Mouse (Mus musculus) midbrain, embryonic 11.5 days (tissue): ENCODE results near the gene Gnaq. TPM values are rescaled to one million over a fixed set of nuclear protein-coding genes. Genes with fewer than 3 reads are reported as not detected.

Source experiments
- ATAC-seq: fragments of 200-750 bp; cut with Nextera tagmentation; 2 replicates; pipeline ENCODE4 v1.8.0; 2017; ENCODE audit warnings: moderate TSS enrichment, moderate library complexity; ENCODE audit not compliant: low FRiP score
- DNase-seq: peaks from one replicate; pipeline ENCODE4 v3.0.0; 2015; ENCODE audit warnings: low spot score; ENCODE audit errors: missing footprints
- H3K27ac ChIP-seq: fragments of 300-500 bp; sonication (generic); 2 replicates; pipeline ENCODE4 v1.5.1; 2014; ENCODE audit warnings: low read depth, low read length
- H3K27me3 ChIP-seq: fragments of 300-500 bp; sonication (generic); 2 replicates; pipeline ENCODE4 v1.6.1; 2014; ENCODE audit warnings: mild to moderate bottlenecking, low read length, moderate library complexity, mixed read lengths; ENCODE audit not compliant: control insufficient read depth, insufficient read depth
- H3K36me3 ChIP-seq: fragments of 300-500 bp; sonication (generic); 2 replicates; pipeline ENCODE4 v1.6.1; 2014; ENCODE audit warnings: mild to moderate bottlenecking, low read length, moderate library complexity, mixed read lengths; ENCODE audit not compliant: control insufficient read depth, insufficient read depth
- H3K4me1 ChIP-seq: fragments of 300-500 bp; sonication (generic); 2 replicates; pipeline ENCODE4 v1.6.1; 2014; ENCODE audit warnings: low read length; ENCODE audit not compliant: control insufficient read depth, insufficient read depth
- H3K4me2 ChIP-seq: fragments of 300-500 bp; sonication (generic); 2 replicates; pipeline ENCODE4 v1.6.1; 2014; ENCODE audit warnings: mild to moderate bottlenecking, moderate library complexity
- H3K4me3 ChIP-seq: fragments of 300-500 bp; sonication (generic); 2 replicates; pipeline ENCODE4 v1.5.1; 2014; ENCODE audit warnings: low read depth, low read length
- H3K9ac ChIP-seq: fragments of 300-500 bp; sonication (generic); 2 replicates; pipeline ENCODE4 v1.6.1; 2014; ENCODE audit warnings: low read length
- H3K9me3 ChIP-seq: fragments of 300-500 bp; sonication (generic); 2 replicates; pipeline ENCODE4 v1.6.1; 2016; ENCODE audit warnings: low read length; ENCODE audit not compliant: control insufficient read depth
- WGBS: fragments of 180-500 bp; shearing (Covaris S2); extraction: QIAGEN DNeasy Blood & Tissue Kit; methylation state at CpG from one replicate; pipeline ENCODE4 v1.1.7; 2014; 5-methylcytosine and 5-hydroxymethylcytosine counted together
- polyA plus RNA-seq: library from polyadenylated mRNA; unstranded; fragments of >200 nt; fragmentation: Nextera tagmentation; extraction: Ambion mirVana; gene quantifications from 2 replicates; pipeline ENCODE4 v1.2.1, GENCODE M21; 2014

Gene Gnaq
- polyA plus RNA-seq, 1 experiment from 2014 or later = 24.0 TPM

GRCm38 (mm10) chr19:16384957-16385356 is 252.3 kb downstream of the Gnaq start:
- no peaks in the 10 kb centered on the region for H3K27me3 ChIP-seq
- no peak for ATAC-seq
- no peaks in the 10 kb centered on the region for H3K9me3 ChIP-seq
- H3K36me3 ChIP-seq = no peaks in the 10 kb centered on the region
- H3K9ac ChIP-seq = no peak overlapping the region
- no peak overlapping the region for H3K4me2 ChIP-seq
- no peak overlapping the region for H3K27ac ChIP-seq
- no peak for DNase-seq
- no peak overlapping the region for H3K4me3 ChIP-seq
- 89% methylated on average over 11 of the region's 11 CpGs for WGBS
- H3K4me1 ChIP-seq = no peaks in the 10 kb centered on the region; the same call in 1 of the 2 replicates

- Histone ChIP-seq H3K4me1 (no peaks in the 10 kb centered on the region; the same call in 1 of the 2 replicates), H3K9ac (no peak overlapping the region)
- no peak for ATAC-seq
These were observed 253.9 kb downstream of the Gnaq start for GRCm38 (mm10) chr19:16386514-16386913.

GRCm38 (mm10) chr19:16390192-16390795 is 257.7 kb downstream of the Gnaq start:
- ATAC-seq = no peak
- Histone ChIP-seq H3K9ac (no peak overlapping the region), H3K9me3 (no peaks in the 10 kb centered on the region), H3K4me1 (no peaks in the 10 kb centered on the region; the same call in 1 of the 2 replicates), H3K27me3 (no peaks in the 10 kb centered on the region), H3K36me3 (no peaks in the 10 kb centered on the region), H3K27ac (no peak overlapping the region), H3K4me3 (no peak overlapping the region), H3K4me2 (no peak overlapping the region)
- DNase-seq = no peak
- 89% methylated on average over 6 of the region's 6 CpGs for WGBS

More at GRCm38 (mm10) chr19:16386514-16386913, 253.9 kb downstream of the Gnaq start:
- H3K4me2 ChIP-seq = no peak overlapping the region
- H3K27ac ChIP-seq = no peak overlapping the region
- DNase-seq = no peak
- no peak overlapping the region for H3K4me3 ChIP-seq
- 82% methylated on average over 6 of the region's 6 CpGs for WGBS
- no peaks in the 10 kb centered on the region for H3K36me3 ChIP-seq
- H3K9me3 ChIP-seq = no peaks in the 10 kb centered on the region
- H3K27me3 ChIP-seq = no peaks in the 10 kb centered on the region

GRCm38 (mm10) chr19:16394381-16394780 is 261.8 kb downstream of the Gnaq start:
- Histone ChIP-seq H3K36me3 (no peaks in the 10 kb centered on the region), H3K9me3 (no peaks in the 10 kb centered on the region), H3K9ac (no peak overlapping the region), H3K4me3 (no peak overlapping the region), H3K27me3 (no peaks in the 10 kb centered on the region), H3K4me2 (no peak overlapping the region), H3K27ac (no peak overlapping the region), H3K4me1 (no peaks in the 10 kb centered on the region)
- 92% methylated on average over 5 of the region's 5 CpGs for WGBS
- no peak for DNase-seq
- no peak for ATAC-seq

- Histone ChIP-seq H3K4me1 (no peaks in the 10 kb centered on the region), H3K27me3 (no peaks in the 10 kb centered on the region), H3K4me2 (no peak overlapping the region), H3K9ac (no peak overlapping the region), H3K27ac (no peak overlapping the region), H3K36me3 (no peaks in the 10 kb centered on the region), H3K9me3 (no peaks in the 10 kb centered on the region), H3K4me3 (no peak overlapping the region)
- 79% methylated on average over 6 of the region's 6 CpGs for WGBS
- DNase-seq (no peak), ATAC-seq (no peak)
These were observed 270.5 kb downstream of the Gnaq start for GRCm38 (mm10) chr19:16403101-16403500.

GRCm38 (mm10) chr19:16407727-16408126 is 275.1 kb downstream of the Gnaq start:
- WGBS = 78% methylated on average over 1 of the region's 1 CpGs

GRCm38 (mm10) chr19:16411302-16411701 is 278.7 kb downstream of the Gnaq start:
- no peak overlapping the region for H3K4me3 ChIP-seq
- H3K27me3 ChIP-seq = no peaks in the 10 kb centered on the region
- H3K4me1 ChIP-seq = no peaks in the 10 kb centered on the region
- H3K9me3 ChIP-seq = no peaks in the 10 kb centered on the region
- H3K9ac ChIP-seq = no peak overlapping the region
- no peak overlapping the region for H3K27ac ChIP-seq
- H3K4me2 ChIP-seq = no peak overlapping the region
- ATAC-seq (no peak), DNase-seq (no peak)
- no peaks in the 10 kb centered on the region for H3K36me3 ChIP-seq

More at GRCm38 (mm10) chr19:16407727-16408126, 275.1 kb downstream of the Gnaq start:
- H3K9me3 ChIP-seq = no peaks in the 10 kb centered on the region
- DNase-seq = no peak
- ATAC-seq = no peak
- H3K27ac ChIP-seq = no peak overlapping the region
- no peak overlapping the region for H3K4me2 ChIP-seq
- no peaks in the 10 kb centered on the region for H3K36me3 ChIP-seq
- H3K4me1 ChIP-seq = no peaks in the 10 kb centered on the region
- H3K27me3 ChIP-seq = no peaks in the 10 kb centered on the region
- H3K9ac ChIP-seq = no peak overlapping the region
- no peak overlapping the region for H3K4me3 ChIP-seq

GRCm38 (mm10) chr19:16418086-16418663 is 285.5 kb downstream of the Gnaq start:
- Histone ChIP-seq H3K4me2 (no peak overlapping the region), H3K27ac (no peak overlapping the region), H3K4me1 (no peaks in the 10 kb centered on the region), H3K4me3 (no peak overlapping the region), H3K9ac (no peak overlapping the region), H3K36me3 (no peaks in the 10 kb centered on the region), H3K9me3 (no peaks in the 10 kb centered on the region), H3K27me3 (no peaks in the 10 kb centered on the region)
- ATAC-seq (no peak), DNase-seq (no peak)
- 88% methylated on average over 5 of the region's 5 CpGs for WGBS

- ATAC-seq (no peak), DNase-seq (no peak)
- H3K4me3 ChIP-seq = no peak overlapping the region
- H3K36me3 ChIP-seq = no peaks in the 10 kb centered on the region
- H3K9me3 ChIP-seq = peaks cover 8% of the 10 kb centered on the region; the same call in 1 of the 2 replicates
- no peak overlapping the region for H3K27ac ChIP-seq
- H3K27me3 ChIP-seq = no peaks in the 10 kb centered on the region
- H3K4me2 ChIP-seq = no peak overlapping the region
- WGBS = 81% methylated on average over 2 of the region's 2 CpGs
- H3K4me1 ChIP-seq = no peaks in the 10 kb centered on the region
- no peak overlapping the region for H3K9ac ChIP-seq
These were observed 293.0 kb downstream of the Gnaq start for GRCm38 (mm10) chr19:16425596-16425995.
